Comparison of ENCODE assay signal across 19 mouse cellular contexts in genomic region chr6:66464540-66464939, GRCm38 (mm10).
DNase-seq lines count a peak whose midpoint lies in the region; ATAC-seq and TF ChIP-seq lines count a peak whose summit lies in the region.
"Had no signal": no experiment of that assay in that cellular context is flagged by ENCODE, and none has a peak within 500 bp of the region (broad histone marks: within the 10 kb centered on the region; RNA-seq: fewer than 3 reads in every experiment).

No protein-coding gene starts in this region.

- H3K27ac ChIP-seq in hindbrain, embryonic 11.5 days (ENCODE audit: low read depth, low read length), result peak overlapping the region; percentile 68; the same call in 1 of the 2 replicates
- H3K27ac ChIP-seq in hindbrain, embryonic 16.5 days (ENCODE audit: low read depth, low read length), result no peak overlapping the region
- H3K27ac ChIP-seq in ES-E14 (ENCODE audit: insufficient read depth, low read depth, low read length, poor library complexity, severe bottlenecking), result no peak overlapping the region; the same call in 1 of the 2 replicates
- no peak overlapping the region for H3K27ac ChIP-seq in forebrain, embryonic 12.5 days
- H3K27ac ChIP-seq in midbrain, postnatal 0 days (ENCODE audit: low read depth, low read length), result no peak overlapping the region
- H3K27ac ChIP-seq: embryonic facial prominence, embryonic 12.5 days; heart, embryonic 15.5 days had no signal

- no peaks in the 10 kb centered on the region for H3K4me1 ChIP-seq in hindbrain, embryonic 11.5 days (replicated peaks; ENCODE audit: control insufficient read depth, insufficient read depth, low read length)
- no peaks in the 10 kb centered on the region for H3K4me1 ChIP-seq in hindbrain, embryonic 16.5 days (ENCODE audit: control insufficient read depth, insufficient read depth, low read depth, low read length)
- peaks cover 2% of the 10 kb centered on the region in 2 experiments; a peak in 2 of 4 replicates for H3K4me1 ChIP-seq in ES-E14 (ENCODE audit: control insufficient read depth in 2 of 2, insufficient read depth in 2 of 2, low read length in 2 of 2, poor library complexity in 1 of 2)
- H3K4me1 ChIP-seq in forebrain, embryonic 12.5 days, result peaks cover 3% of the 10 kb centered on the region; the same call in 1 of the 2 replicates
- no peaks in the 10 kb centered on the region for H3K4me1 ChIP-seq in midbrain, postnatal 0 days (ENCODE audit: insufficient read depth, low read length)
- H3K4me1 ChIP-seq: embryonic facial prominence, embryonic 12.5 days; heart, embryonic 15.5 days had no signal

- in situ Hi-C loops in ES-E14 (cut with MboI; ENCODE audit: low sequenced_read_pairs in 2 of 2, unreplicated experiment in 2 of 2), result no loop called here

- no peaks in the 10 kb centered on the region for H3K9me3 ChIP-seq in hindbrain, embryonic 11.5 days (ENCODE audit: control insufficient read depth, low read length)
- H3K9me3 ChIP-seq in hindbrain, embryonic 16.5 days (ENCODE audit: control insufficient read depth, low read length), result no peaks in the 10 kb centered on the region
- no peaks in the 10 kb centered on the region for H3K9me3 ChIP-seq in ES-E14 (ENCODE audit: control insufficient read depth, insufficient read depth, low read depth, low read length)
- H3K9me3 ChIP-seq in forebrain, embryonic 12.5 days, result no peaks in the 10 kb centered on the region
- no peaks in the 10 kb centered on the region for H3K9me3 ChIP-seq in midbrain, postnatal 0 days (ENCODE audit: low read length)
- H3K9me3 ChIP-seq: embryonic facial prominence, embryonic 12.5 days; G1E; heart, embryonic 15.5 days had no signal

- DNase-seq in hindbrain, embryonic 11.5 days (ENCODE audit: low spot score), result peak; percentile 49
- DNase-seq in ES-E14 (ENCODE audit: low read depth, low spot score), result peak; percentile 38
- peak; percentile 15 for DNase-seq in midbrain, postnatal 0 days (ENCODE audit: low spot score)
- no peak for DNase-seq in adrenal gland, postnatal 10 days
- DNase-seq in frontal cortex, postnatal 36 days (ENCODE audit: low spot score in 2 of 2), result no peak
- DNase-seq: adrenal gland, postnatal 36 days; cerebellum, postnatal 10 days; heart, adult 18-20 months; kidney, adult 2 months; kidney, postnatal 36 days; left cerebral cortex, postnatal 4 days; lung, embryonic 14.5 days had no signal

- no peak overlapping the region for H3K4me2 ChIP-seq in hindbrain, embryonic 11.5 days (replicated peaks; ENCODE audit: low read depth, low read length)
- no peak overlapping the region for H3K4me2 ChIP-seq in hindbrain, embryonic 16.5 days (ENCODE audit: low read length)
- H3K4me2 ChIP-seq in forebrain, embryonic 12.5 days, result 0 out of 2 replicates have a peak overlapping the region, but pooled peaks have one; percentile 8
- H3K4me2 ChIP-seq in midbrain, postnatal 0 days (ENCODE audit: low read depth, low read length, poor library complexity, severe bottlenecking), result no peak overlapping the region
- H3K4me2 ChIP-seq: embryonic facial prominence, embryonic 12.5 days; heart, embryonic 15.5 days; liver, embryonic 11.5 days; lung, embryonic 14.5 days had no signal

- no peaks in the 10 kb centered on the region for H3K36me3 ChIP-seq in hindbrain, embryonic 11.5 days (ENCODE audit: control insufficient read depth, insufficient read depth, low read length)
- no peaks in the 10 kb centered on the region for H3K36me3 ChIP-seq in hindbrain, embryonic 16.5 days (ENCODE audit: control insufficient read depth, insufficient read depth, low read length)
- H3K36me3 ChIP-seq in ES-E14 (ENCODE audit: control insufficient read depth, insufficient read depth, low read length, poor library complexity, severe bottlenecking), result no peaks in the 10 kb centered on the region
- no peaks in the 10 kb centered on the region for H3K36me3 ChIP-seq in forebrain, embryonic 12.5 days (replicated peaks)
- no peaks in the 10 kb centered on the region for H3K36me3 ChIP-seq in midbrain, postnatal 0 days (ENCODE audit: insufficient read depth, low read length)
- H3K36me3 ChIP-seq: embryonic facial prominence, embryonic 12.5 days; G1E; heart, embryonic 15.5 days had no signal

- 27% methylated on average over 4 of the region's 5 CpGs for WGBS in hindbrain, embryonic 11.5 days
- WGBS in hindbrain, embryonic 16.5 days, result 19% methylated on average over 4 of the region's 5 CpGs
- WGBS in forebrain, embryonic 12.5 days, result 19% methylated on average over 4 of the region's 5 CpGs
- WGBS in midbrain, postnatal 0 days, result 36% methylated on average over 4 of the region's 5 CpGs

- H3K9ac ChIP-seq in hindbrain, embryonic 11.5 days (ENCODE audit: low read depth, low read length), result no peak overlapping the region
- no peak overlapping the region for H3K9ac ChIP-seq in hindbrain, embryonic 16.5 days (ENCODE audit: low read depth, low read length)
- H3K9ac ChIP-seq in ES-E14 (ENCODE audit: insufficient read depth, low read depth, low read length, poor library complexity, severe bottlenecking), result no peak overlapping the region
- H3K9ac ChIP-seq in forebrain, embryonic 12.5 days, result no peak overlapping the region
- H3K9ac ChIP-seq in midbrain, postnatal 0 days (replicated peaks; ENCODE audit: low read length, poor library complexity, severe bottlenecking), result no peak overlapping the region
- H3K9ac ChIP-seq: embryonic facial prominence, embryonic 12.5 days; heart, embryonic 15.5 days; lung, embryonic 14.5 days had no signal

- peak; percentile 84 for ATAC-seq in hindbrain, embryonic 11.5 days (ENCODE audit: low FRiP score)
- ATAC-seq in hindbrain, embryonic 16.5 days, result no peak
- peak; percentile 72 for ATAC-seq in forebrain, embryonic 12.5 days (ENCODE audit: low FRiP score)
- ATAC-seq in midbrain, postnatal 0 days (ENCODE audit: low FRiP score), result no peak

- no peak for TF ChIP-seq CTCF in midbrain, postnatal 0 days (IDR thresholded peaks at IDR 0.05)

- no peaks in the 10 kb centered on the region for H3K27me3 ChIP-seq in hindbrain, embryonic 11.5 days (ENCODE audit: control insufficient read depth, insufficient read depth, low read length)
- H3K27me3 ChIP-seq in hindbrain, embryonic 16.5 days (replicated peaks; ENCODE audit: control insufficient read depth, insufficient read depth, low read length), result no peaks in the 10 kb centered on the region
- no peaks in the 10 kb centered on the region for H3K27me3 ChIP-seq in forebrain, embryonic 12.5 days
- no peaks in the 10 kb centered on the region for H3K27me3 ChIP-seq in midbrain, postnatal 0 days (ENCODE audit: insufficient read depth, low read length)
- H3K27me3 ChIP-seq: embryonic facial prominence, embryonic 12.5 days; heart, embryonic 15.5 days had no signal

- no peak overlapping the region for H3K4me3 ChIP-seq in hindbrain, embryonic 11.5 days (ENCODE audit: low read depth, low read length)
- H3K4me3 ChIP-seq in hindbrain, embryonic 16.5 days (ENCODE audit: low read length), result no peak overlapping the region
- no peak overlapping the region for H3K4me3 ChIP-seq in ES-E14 (ENCODE audit: insufficient read depth in 1 of 2, low read depth in 1 of 2, low read length in 2 of 2, poor library complexity in 1 of 2, severe bottlenecking in 1 of 2)
- no peak overlapping the region for H3K4me3 ChIP-seq in forebrain, embryonic 12.5 days (replicated peaks)
- H3K4me3 ChIP-seq in midbrain, postnatal 0 days (ENCODE audit: low read depth, low read length), result no peak overlapping the region
- H3K4me3 ChIP-seq: embryonic facial prominence, embryonic 12.5 days; heart, embryonic 15.5 days; myocyte had no signal

TF ChIP-seq in ES-E14, 5 proteins besides CTCF, POLR2A, EP300 and RAD21:
- TF ChIP-seq ZC3H11A (IDR thresholded peaks at IDR 0.05; ENCODE audit: borderline replicate concordance, low read depth, low read length) (no peak), MAFK (IDR thresholded peaks at IDR 0.05; ENCODE audit: insufficient read depth, low read depth, low read length) (no peak), HCFC1 (IDR thresholded peaks at IDR 0.05; ENCODE audit: borderline replicate concordance, insufficient read depth, low read length) (no peak), CHD2 (IDR thresholded peaks at IDR 0.05; ENCODE audit: low read depth, low read length) (no peak), ZNF384 (IDR thresholded peaks at IDR 0.05; ENCODE audit: low read depth, low read length) (no peak)

Comparison
In these comparisons a context has a peak if more than half of its experiments do, and no peak if none do; other contexts are left out.
1. ATAC-seq: peak in hindbrain, embryonic 11.5 days (single experiment) and forebrain, embryonic 12.5 days (single experiment); none in hindbrain, embryonic 16.5 days (single experiment) and midbrain, postnatal 0 days (single experiment).
2. DNase-seq: peak in hindbrain, embryonic 11.5 days (single experiment), ES-E14 (single experiment) and midbrain, postnatal 0 days (single experiment); none in adrenal gland, postnatal 10 days (single experiment) and frontal cortex, postnatal 36 days (0 of 2).